Mouse (Mus musculus) embryonic fibroblast, embryonic 13.5 days (primary cell): ENCODE measurements around the gene Tmub2.

Experiments used
- CTCF ChIP-seq: IDR thresholded peaks from 2 replicates; pipeline ENCODE4 v1.5.1; 2011; ENCODE audit warnings: mild to moderate bottlenecking, control low read depth, low read length, moderate library complexity, borderline replicate concordance; ENCODE audit not compliant: insufficient read depth
- POLR2A ChIP-seq: IDR thresholded peaks from 2 replicates; pipeline ENCODE4 v1.6.1; 2011; ENCODE audit warnings: low read depth, mild to moderate bottlenecking, control low read depth, low read length, moderate library complexity

GRCm38 (mm10) chr11:102248630-102249230 is 36.0 kb upstream of the Tmub2 start, which contains the start of gene BC030867:
- TF ChIP-seq CTCF = no peak
- peak; percentile 45; the same call in 1 of the 2 replicates for TF ChIP-seq POLR2A
